Mouse (Mus musculus) erythroblast, embryonic 14.5 days (primary cell): ENCODE data around the gene S1pr5. TPM values are rescaled to one million over a fixed set of nuclear protein-coding genes. Genes with fewer than 3 reads are reported as not detected.
A peak's percentile ranks its signal among the peaks of the same experiment; 100 is the strongest.
"Not testable (repeated sequence)": the region's sequence is repeated elsewhere in the genome, so short reads cannot be mapped to it uniquely, and the experiment has no call there.

Experiments
- H3K27me3 ChIP-seq: 2 replicates; pipeline ENCODE4 v1.6.1; 2012; ENCODE audit warnings: inconsistent platforms; ENCODE audit not compliant: control insufficient read depth
- H3K36me3 ChIP-seq: 2 replicates; pipeline ENCODE4 v1.6.1; 2012; ENCODE audit warnings: mild to moderate bottlenecking, inconsistent platforms; ENCODE audit not compliant: control insufficient read depth
- H3K4me1 ChIP-seq: 2 replicates; pipeline ENCODE4 v1.6.1; 2012; ENCODE audit warnings: inconsistent platforms; ENCODE audit not compliant: control insufficient read depth
- H3K4me3 ChIP-seq: replicated peaks from 2 replicates; pipeline ENCODE3; 2012; ENCODE audit warnings: moderate library complexity, mild to moderate bottlenecking, inconsistent platforms
- H3K9me3 ChIP-seq: 2 replicates; pipeline ENCODE4 v1.6.1; 2012; ENCODE audit warnings: low read length, inconsistent platforms, mixed read lengths; ENCODE audit not compliant: control insufficient read depth
- GATA1 ChIP-seq: IDR thresholded peaks from 2 replicates; pipeline ENCODE4 v1.6.1; 2012; ENCODE audit warnings: low read length, inconsistent platforms, mixed read lengths
- TAL1 ChIP-seq: IDR thresholded peaks from 3 replicates; pipeline ENCODE4 v1.6.1; 2012; ENCODE audit warnings: low read length, inconsistent platforms, mixed read lengths
- polyA plus RNA-seq: library from polyadenylated mRNA; stranded (reverse); fragments of >175 nt; gene quantifications from 2 replicates; pipeline ENCODE4 v1.2.3, GENCODE M21; 2012

The S1pr5 gene
- not detected in 2 replicates for polyA plus RNA-seq

- Histone ChIP-seq H3K4me1 (peaks cover 24% of the 10 kb centered on the region), H3K36me3 (no peaks in the 10 kb centered on the region), H3K9me3 (peaks cover 18% of the 10 kb centered on the region), H3K27me3 (peaks cover 99% of the 10 kb centered on the region), H3K4me3 (no peak within 1 kb of the TSS)
- TF ChIP-seq TAL1 (no peak), GATA1 (no peak)
These were observed at the start of gene S1pr5 for GRCm38 (mm10) chr9:21248326-21248725. TSS of gene S1pr5 (minus strand) at chr9:21248443.

- Histone ChIP-seq H3K4me1 (peaks cover 30% of the 10 kb centered on the region), H3K36me3 (peaks cover 29% of the 10 kb centered on the region), H3K27me3 (peaks cover 3% of the 10 kb centered on the region; the same call in 1 of the 2 replicates), H3K4me3 (peak overlapping the region; percentile 79), H3K9me3 (no peaks in the 10 kb centered on the region)
- no peak for TF ChIP-seq GATA1
- no peak for TF ChIP-seq TAL1
These were observed 44.0 kb upstream of the S1pr5 start for GRCm38 (mm10) chr9:21292271-21292670.

- H3K4me1 ChIP-seq = peaks cover 34% of the 10 kb centered on the region
- H3K9me3 ChIP-seq, H3K27me3 ChIP-seq: not testable (repeated sequence)
- peaks cover 33% of the 10 kb centered on the region for H3K36me3 ChIP-seq
- H3K4me3 ChIP-seq = peak overlapping the region; percentile 79
These were observed 43.6 kb upstream of the S1pr5 start for GRCm38 (mm10) chr9:21291868-21292267.

GRCm38 (mm10) chr9:21291022-21291787 lies 43.0 kb upstream of the S1pr5 start, which contains the start of gene Cdkn2d:
TSS of gene Cdkn2d (minus strand) at chr9:21291407.
- TF ChIP-seq GATA1 (no peak), TAL1 (no peak)

GRCm38 (mm10) chr9:21290589-21290988 lies 42.3 kb upstream of the S1pr5 start:
- Histone ChIP-seq H3K4me1 (peaks cover 45% of the 10 kb centered on the region), H3K4me3 (peak overlapping the region; percentile 79), H3K27me3 (no peaks in the 10 kb centered on the region), H3K9me3 (no peaks in the 10 kb centered on the region), H3K36me3 (peaks cover 45% of the 10 kb centered on the region)
- TF ChIP-seq GATA1 (no peak), TAL1 (no peak)

More at GRCm38 (mm10) chr9:21291022-21291787, 43.0 kb upstream of the S1pr5 start, which contains the start of gene Cdkn2d:
- Histone ChIP-seq H3K4me3 (peak within 1 kb of the TSS; percentile 79), H3K27me3 (peaks cover under 1% of the 10 kb centered on the region; the same call in 1 of the 2 replicates), H3K4me1 (peaks cover 40% of the 10 kb centered on the region), H3K9me3 (no peaks in the 10 kb centered on the region), H3K36me3 (peaks cover 40% of the 10 kb centered on the region)

- TF ChIP-seq TAL1 = no peak
- no peak for TF ChIP-seq GATA1
- Histone ChIP-seq H3K9me3 (no peaks in the 10 kb centered on the region), H3K36me3 (peaks cover 57% of the 10 kb centered on the region), H3K4me1 (peaks cover 50% of the 10 kb centered on the region), H3K4me3 (peak overlapping the region; percentile 79), H3K27me3 (no peaks in the 10 kb centered on the region)
These were observed 41.1 kb upstream of the S1pr5 start for GRCm38 (mm10) chr9:21289337-21289671.

GRCm38 (mm10) chr9:21288404-21289336 lies 40.4 kb upstream of the S1pr5 start:
- H3K36me3 ChIP-seq = peaks cover 64% of the 10 kb centered on the region
- no peaks in the 10 kb centered on the region for H3K9me3 ChIP-seq
- H3K27me3 ChIP-seq = no peaks in the 10 kb centered on the region
- peaks cover 53% of the 10 kb centered on the region for H3K4me1 ChIP-seq
- peak overlapping the region; percentile 79 for H3K4me3 ChIP-seq
- TF ChIP-seq GATA1 = no peak
- no peak for TF ChIP-seq TAL1

- Histone ChIP-seq H3K27me3 (no peaks in the 10 kb centered on the region), H3K36me3 (peaks cover 69% of the 10 kb centered on the region), H3K4me3 (peak within 1 kb of the TSS; percentile 79), H3K4me1 (peaks cover 51% of the 10 kb centered on the region), H3K9me3 (no peaks in the 10 kb centered on the region)
- TF ChIP-seq GATA1 (no peak), TAL1 (no peak)
These were observed 39.5 kb upstream of the S1pr5 start, which contains the start of gene Kri1 for GRCm38 (mm10) chr9:21287571-21288402. TSS of gene Kri1 (minus strand) at chr9:21287969.
